Mouse (Mus musculus) forebrain, postnatal 0 days (tissue): ENCODE measurements around the gene Mtif2. TPM values are rescaled to one million over a fixed set of nuclear protein-coding genes. Genes with fewer than 3 reads are reported as not detected.

Experiments
- ATAC-seq: fragments of 200-750 bp; cut with Nextera tagmentation; 2 replicates; pipeline ENCODE4 v1.8.0; 2017; ENCODE audit warnings: mild to moderate bottlenecking, moderate library complexity
- DNase-seq: peaks from one replicate; pipeline ENCODE4 v3.0.0-alpha.2; 2015
- H3K27ac ChIP-seq: fragments of 300-500 bp; sonication (generic); 2 replicates; pipeline ENCODE4 v1.5.1; 2014; ENCODE audit warnings: low read depth, mild to moderate bottlenecking, antibody characterized with exemption, low read length, moderate library complexity, mixed read lengths
- H3K27me3 ChIP-seq: fragments of 300-500 bp; sonication (generic); 2 replicates; pipeline ENCODE4 v1.6.1; 2014; ENCODE audit warnings: mild to moderate bottlenecking, low read length, mixed read lengths; ENCODE audit not compliant: insufficient read depth
- H3K36me3 ChIP-seq: fragments of 300-500 bp; sonication (generic); 2 replicates; pipeline ENCODE4 v1.6.1; 2014; ENCODE audit warnings: mild to moderate bottlenecking, moderate library complexity; ENCODE audit not compliant: insufficient read depth
- H3K4me1 ChIP-seq: fragments of 300-500 bp; sonication (generic); 2 replicates; pipeline ENCODE4 v1.6.1; 2014; ENCODE audit warnings: antibody characterized with exemption; ENCODE audit not compliant: insufficient read depth
- H3K4me2 ChIP-seq: fragments of 300-500 bp; sonication (generic); 2 replicates; pipeline ENCODE4 v1.6.1; 2014; ENCODE audit warnings: low read depth, mild to moderate bottlenecking, moderate library complexity
- H3K4me3 ChIP-seq: fragments of 300-500 bp; sonication (generic); 2 replicates; pipeline ENCODE4 v1.5.1; 2014; ENCODE audit warnings: low read depth, low read length, mixed read lengths
- H3K9ac ChIP-seq: fragments of 300-500 bp; sonication (generic); 2 replicates; pipeline ENCODE4 v1.6.1; 2014; ENCODE audit warnings: mild to moderate bottlenecking
- H3K9me3 ChIP-seq: fragments of 300-500 bp; sonication (generic); 2 replicates; pipeline ENCODE4 v1.6.1; 2016; ENCODE audit warnings: low read length
- CTCF ChIP-seq: sonication (generic); IDR thresholded peaks from 2 replicates; pipeline ENCODE4 v1.5.1; 2016; ENCODE audit warnings: antibody characterized with exemption, control low read depth, low read depth
- WGBS: fragments of 180-500 bp; shearing (Covaris S2); extraction: QIAGEN DNeasy Blood & Tissue Kit; methylation state at CpG from one replicate; pipeline ENCODE4 v1.1.7; 2014; 5-methylcytosine and 5-hydroxymethylcytosine counted together
- polyA plus RNA-seq: library from polyadenylated mRNA; unstranded; fragments of >200 nt; fragmentation: Nextera tagmentation; extraction: Ambion mirVana; gene quantifications from 2 replicates; pipeline ENCODE4 v1.2.1, GENCODE M21; 2015
- total RNA-seq: library from RNA; depleted of rRNA; stranded (reverse); fragments of >200 nt; gene quantifications from 2 replicates; pipeline ENCODE4 v1.2.3, GENCODE M21; 2014; rRNA removed

Gene Mtif2
- total and polyA plus RNA-seq, 2 experiments from 2014 or later = 32.4 to 35.5 TPM

DNA sequence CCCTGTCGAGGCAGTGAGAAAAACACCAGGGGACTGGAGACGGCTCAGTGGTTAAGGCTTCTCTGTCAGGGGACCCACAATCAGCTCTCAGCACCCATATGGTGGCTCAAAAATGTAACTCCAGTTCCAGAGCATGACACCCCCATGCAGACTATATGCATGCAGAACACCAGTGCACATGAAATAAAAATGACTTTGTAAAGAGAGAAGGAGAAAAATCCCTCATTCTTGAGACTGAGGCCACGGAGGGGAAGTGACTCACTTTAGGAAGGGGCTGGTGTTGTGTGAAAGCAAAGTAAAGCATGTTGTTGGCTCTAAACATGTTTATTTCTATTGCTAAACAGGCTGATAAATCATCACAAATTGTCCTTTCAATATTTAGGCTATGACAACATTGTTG is 34.8 kb downstream of the Mtif2 start:
- 90% methylated on average over 3 of the region's 3 CpGs for WGBS

DNA sequence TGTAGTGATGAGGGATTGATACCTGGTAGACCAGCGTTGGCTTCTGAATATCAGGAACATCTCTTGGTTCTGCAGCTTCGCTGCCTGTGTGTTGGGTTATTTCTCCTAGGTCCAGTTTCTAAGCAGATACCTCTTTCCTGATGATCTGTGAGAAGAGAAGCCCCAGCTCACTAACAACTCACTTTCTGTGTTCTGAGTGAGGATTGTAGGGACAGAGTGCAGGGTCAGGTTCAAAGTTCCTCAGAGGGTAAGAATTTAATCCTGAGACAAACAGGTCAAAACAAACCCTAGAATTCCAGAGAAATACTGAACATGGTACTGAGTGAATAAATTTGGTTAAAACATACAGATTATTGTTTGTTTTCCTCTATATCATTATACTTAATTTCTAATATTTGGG is 37.2 kb downstream of the Mtif2 start:
- 94% methylated on average over 2 of the region's 2 CpGs for WGBS
- ATAC-seq = no peak
- TF ChIP-seq CTCF = no peak

More for the DNA sequence above, 34.8 kb downstream of the Mtif2 start:
- TF ChIP-seq CTCF = no peak
- ATAC-seq = no peak
- Histone ChIP-seq H3K4me1 (no peaks in the 10 kb centered on the region), H3K27me3 (no peaks in the 10 kb centered on the region), H3K4me2 (no peak overlapping the region), H3K27ac (no peak overlapping the region), H3K36me3 (no peaks in the 10 kb centered on the region), H3K4me3 (no peak overlapping the region), H3K9ac (no peak overlapping the region), H3K9me3 (no peaks in the 10 kb centered on the region)
- no peak for DNase-seq

GRCm38 (mm10) chr11:29571536-29571935 is 45.3 kb downstream of the Mtif2 start:
- ATAC-seq (no peak), DNase-seq (no peak)
- Histone ChIP-seq H3K4me1 (no peaks in the 10 kb centered on the region), H3K36me3 (no peaks in the 10 kb centered on the region), H3K4me3 (no peak overlapping the region), H3K9ac (no peak overlapping the region), H3K27me3 (no peaks in the 10 kb centered on the region), H3K4me2 (no peak overlapping the region), H3K9me3 (no peaks in the 10 kb centered on the region), H3K27ac (no peak overlapping the region)
- 88% methylated on average over 3 of the region's 3 CpGs for WGBS
- no peak for TF ChIP-seq CTCF

More for the DNA sequence above, 37.2 kb downstream of the Mtif2 start:
- no peak overlapping the region for H3K4me3 ChIP-seq
- no peak overlapping the region for H3K27ac ChIP-seq
- H3K36me3 ChIP-seq = no peaks in the 10 kb centered on the region
- no peak overlapping the region for H3K4me2 ChIP-seq
- no peaks in the 10 kb centered on the region for H3K9me3 ChIP-seq
- H3K4me1 ChIP-seq = no peaks in the 10 kb centered on the region
- H3K9ac ChIP-seq = no peak overlapping the region
- DNase-seq = no peak
- no peaks in the 10 kb centered on the region for H3K27me3 ChIP-seq

DNA sequence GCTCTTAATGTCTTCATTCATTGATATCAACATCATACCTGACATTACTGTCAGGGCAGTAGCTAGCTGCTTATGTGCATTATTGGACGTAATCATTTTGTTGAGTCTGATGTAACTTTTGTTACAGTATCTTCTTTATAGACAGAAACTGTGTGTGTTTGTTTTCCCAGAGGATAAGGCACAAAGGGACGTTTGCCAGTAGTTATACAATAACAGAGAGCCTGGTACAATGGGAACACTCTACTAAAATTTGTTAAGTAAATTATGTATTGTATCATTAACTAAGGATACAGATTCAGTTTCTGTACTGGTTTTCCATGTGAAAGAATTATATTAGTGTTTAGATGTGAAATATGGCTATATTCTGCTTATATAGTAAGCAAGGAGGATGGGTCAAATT is 46.4 kb downstream of the Mtif2 start:
- no peaks in the 10 kb centered on the region for H3K27me3 ChIP-seq
- H3K9me3 ChIP-seq = no peaks in the 10 kb centered on the region
- TF ChIP-seq CTCF = no peak
- WGBS = 75% methylated on average over 2 of the region's 2 CpGs
- no peak overlapping the region for H3K4me3 ChIP-seq
- no peak overlapping the region for H3K4me2 ChIP-seq
- H3K27ac ChIP-seq = no peak overlapping the region
- H3K4me1 ChIP-seq = no peaks in the 10 kb centered on the region
- ATAC-seq (no peak), DNase-seq (no peak)
- no peaks in the 10 kb centered on the region for H3K36me3 ChIP-seq
- no peak overlapping the region for H3K9ac ChIP-seq

DNA sequence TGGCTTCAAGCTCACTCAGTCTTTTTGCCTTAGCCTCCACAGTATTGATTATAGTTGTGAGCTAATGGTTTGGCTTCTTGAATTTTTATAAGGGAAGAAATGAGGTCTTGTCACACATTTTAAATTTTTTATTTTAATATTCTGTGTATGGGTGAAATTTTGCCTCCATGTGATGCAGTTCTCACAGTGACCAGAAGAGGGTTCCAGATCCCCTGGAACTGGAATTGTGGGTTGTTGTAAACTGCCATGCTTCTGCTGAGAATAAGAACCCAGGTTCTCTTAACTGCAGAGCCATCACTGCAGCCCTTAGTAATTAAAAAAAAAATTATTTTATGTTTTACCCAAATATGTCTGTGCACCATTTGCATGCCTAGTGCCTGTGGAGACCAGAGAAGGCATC is 53.4 kb downstream of the Mtif2 start:
- peak; percentile 50 for TF ChIP-seq CTCF
- Histone ChIP-seq H3K9me3 (no peaks in the 10 kb centered on the region), H3K9ac (no peak overlapping the region), H3K27ac (no peak overlapping the region), H3K27me3 (no peaks in the 10 kb centered on the region), H3K36me3 (no peaks in the 10 kb centered on the region), H3K4me3 (no peak overlapping the region), H3K4me2 (no peak overlapping the region), H3K4me1 (no peaks in the 10 kb centered on the region)
- ATAC-seq = no peak
- no peak for DNase-seq

Other genes with a start within 250 kb of the Mtif2 start
- gene Ccdc88a, start 152.8 kb upstream of the Mtif2 start, total RNA-seq = 105 and 135 TPM in 2 replicates
- 53.4 and 81.6 TPM in 2 replicates for gene Ccdc88a, start 152.8 kb upstream of the Mtif2 start, polyA plus RNA-seq
- 3.5 and 4.5 TPM in 2 replicates for gene Prorsd1, start 11.4 kb upstream of the Mtif2 start, total RNA-seq
- gene Prorsd1, start 11.4 kb upstream of the Mtif2 start, polyA plus RNA-seq = 5.9 and 6.5 TPM in 2 replicates
- gene Clhc1, start 21.5 kb downstream of the Mtif2 start, total RNA-seq = not detected in 2 replicates
- 0.16 TPM in 1 of 2 replicates, not detected in the other for gene Clhc1, start 21.5 kb downstream of the Mtif2 start, polyA plus RNA-seq
- gene Rps27a, start 21.7 kb downstream of the Mtif2 start, total RNA-seq = 847 and 1,128 TPM in 2 replicates
- 599 and 871 TPM in 2 replicates for gene Rps27a, start 21.7 kb downstream of the Mtif2 start, polyA plus RNA-seq
- gene Rtn4, start 166.5 kb downstream of the Mtif2 start, total RNA-seq = 388 and 400 TPM in 2 replicates
- 149 and 167 TPM in 2 replicates for gene Rtn4, start 166.5 kb downstream of the Mtif2 start, polyA plus RNA-seq